Mouse (Mus musculus) limb, embryonic 14.5 days (tissue): ENCODE results near the gene U2af1. TPM values are rescaled to one million over a fixed set of nuclear protein-coding genes. Genes with fewer than 3 reads are reported as not detected.

Experiments used
- ATAC-seq: fragments of 200-750 bp; cut with Nextera tagmentation; 2 replicates; pipeline ENCODE4 v1.8.0; 2017; ENCODE audit warnings: low read depth, moderate number of reproducible peaks, moderate TSS enrichment; ENCODE audit not compliant: low FRiP score
- DNase-seq: peaks from one replicate; pipeline ENCODE4 v3.0.0-alpha.2; 2015; ENCODE audit warnings: low spot score
- H3K27ac ChIP-seq: fragments of 300-500 bp; sonication (generic); replicated peaks from 2 replicates; pipeline ENCODE4 v1.5.1; 2014; ENCODE audit warnings: low read depth, mild to moderate bottlenecking, low read length, moderate library complexity, mixed read lengths
- H3K27me3 ChIP-seq: fragments of 300-500 bp; sonication (generic); 2 replicates; pipeline ENCODE4 v1.6.1; 2014; ENCODE audit warnings: low read length, mixed read lengths; ENCODE audit not compliant: control insufficient read depth, insufficient read depth
- H3K36me3 ChIP-seq: fragments of 300-500 bp; sonication (generic); 2 replicates; pipeline ENCODE4 v1.6.1; 2014; ENCODE audit warnings: mild to moderate bottlenecking, low read length, moderate library complexity, mixed read lengths; ENCODE audit not compliant: control insufficient read depth, insufficient read depth
- H3K4me1 ChIP-seq: fragments of 300-500 bp; sonication (generic); 2 replicates; pipeline ENCODE4 v1.6.1; 2014; ENCODE audit warnings: antibody characterized with exemption, low read length, mixed read lengths; ENCODE audit not compliant: control insufficient read depth, insufficient read depth
- H3K4me2 ChIP-seq: fragments of 300-500 bp; sonication (generic); replicated peaks from 2 replicates; pipeline ENCODE4 v1.6.1; 2014; ENCODE audit warnings: low read depth, mild to moderate bottlenecking, low read length, moderate library complexity; ENCODE audit not compliant: severe bottlenecking
- H3K4me3 ChIP-seq: fragments of 300-500 bp; sonication (generic); replicated peaks from 2 replicates; pipeline ENCODE4 v1.5.1; 2014; ENCODE audit warnings: low read length
- H3K9ac ChIP-seq: fragments of 300-500 bp; sonication (generic); 2 replicates; pipeline ENCODE4 v1.6.1; 2014; ENCODE audit warnings: mild to moderate bottlenecking, low read depth, low read length, moderate library complexity; ENCODE audit not compliant: severe bottlenecking
- H3K9me3 ChIP-seq: fragments of 300-500 bp; sonication (generic); 2 replicates; pipeline ENCODE4 v1.6.1; 2016; ENCODE audit warnings: low read length; ENCODE audit not compliant: control insufficient read depth
- POLR2A ChIP-seq: fragments of 200-500 bp; IDR thresholded peaks from 2 replicates; pipeline ENCODE4 v1.8.0; 2012; ENCODE audit warnings: inconsistent platforms, mild to moderate bottlenecking, moderate library complexity, borderline replicate concordance; ENCODE audit not compliant: insufficient read depth, insufficient read length; ENCODE audit errors: extremely low read depth
- WGBS: fragments of 180-500 bp; shearing (Covaris S2); extraction: QIAGEN DNeasy Blood & Tissue Kit; methylation state at CpG from one replicate; pipeline ENCODE4 v1.1.7; 2014; 5-methylcytosine and 5-hydroxymethylcytosine counted together
- polyA plus RNA-seq, 2 experiments: library from polyadenylated mRNA; depleted of rRNA in 1 of 2; stranded (reverse) in 1 of 2; unstranded in 1 of 2; fragments of >200 nt; fragmentation: Nextera tagmentation in 1 of 2; extraction: Ambion mirVana in 1 of 2; gene quantifications; 2 replicates each; pipeline versions ENCODE4 v1.2.1 to v1.2.3; 2012 to 2014

U2af1 gene
- polyA plus RNA-seq, 2 experiments: 151 to 345 TPM

DNA sequence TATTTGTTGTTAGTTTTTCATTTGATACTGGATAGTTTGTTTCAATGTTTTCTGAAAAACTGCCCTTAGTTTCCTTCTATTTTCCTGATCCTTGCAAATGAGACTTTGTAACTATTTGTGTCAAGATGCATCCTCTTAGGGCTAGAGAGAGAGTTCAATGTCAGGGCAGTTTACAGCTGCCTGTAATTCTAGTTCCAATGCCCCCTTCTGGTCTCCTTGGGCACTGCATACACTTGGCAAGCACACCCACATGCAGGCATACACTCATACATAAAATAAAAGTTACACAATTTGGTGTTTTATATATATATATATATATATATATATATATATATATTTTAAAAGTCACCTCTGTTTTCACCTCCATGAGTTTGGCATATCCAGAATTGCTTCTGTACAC lies 4.2 kb upstream of the U2af1 start:
- no peak for TF ChIP-seq POLR2A

DNA sequence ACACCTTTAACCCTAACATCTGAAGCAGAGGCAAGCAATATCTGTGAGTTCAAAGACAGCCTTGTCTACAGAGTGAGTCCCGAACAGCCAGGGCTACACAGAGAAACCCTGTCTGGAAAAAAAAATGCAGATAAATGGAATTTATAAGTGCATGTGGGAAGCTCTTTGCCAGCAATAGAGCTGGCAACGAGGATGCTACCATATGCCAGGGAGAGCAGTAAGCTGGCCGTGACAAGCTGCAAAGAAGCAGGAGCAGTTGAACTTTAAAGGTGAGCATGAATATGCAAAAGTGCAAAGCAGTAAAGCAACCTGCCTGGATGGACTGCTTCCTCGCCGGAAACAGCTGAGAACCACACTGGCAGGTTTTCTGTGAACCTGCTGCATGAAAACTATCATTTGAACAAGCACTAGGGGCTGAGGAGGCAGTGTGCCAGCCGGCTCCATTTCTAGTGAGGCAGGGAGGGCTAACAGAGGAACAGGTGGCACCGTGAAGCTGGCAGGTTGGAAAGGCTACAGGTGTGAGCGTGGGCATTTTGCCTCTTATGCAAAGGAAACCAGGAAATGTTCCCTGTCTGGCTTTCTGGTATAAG lies 2.1 kb upstream of the U2af1 start:
- no peak for TF ChIP-seq POLR2A
- no peak overlapping the region for H3K4me2 ChIP-seq
- no peak overlapping the region for H3K27ac ChIP-seq
- H3K9me3 ChIP-seq: no peaks in the 10 kb centered on the region
- ATAC-seq (no peak), DNase-seq (no peak)
- 55% methylated on average over 8 of the region's 8 CpGs for WGBS
- H3K4me1 ChIP-seq: peaks cover 11% of the 10 kb centered on the region
- H3K4me3 ChIP-seq: no peak overlapping the region
- H3K36me3 ChIP-seq: peaks cover 3% of the 10 kb centered on the region
- H3K27me3 ChIP-seq: no peaks in the 10 kb centered on the region
- H3K9ac ChIP-seq: no peak overlapping the region; the same call in 1 of the 2 replicates

More for the DNA sequence above, 4.2 kb upstream of the U2af1 start:
- DNase-seq (no peak), ATAC-seq (no peak)
- Histone ChIP-seq H3K27ac (no peak overlapping the region), H3K9me3 (no peaks in the 10 kb centered on the region), H3K4me2 (no peak overlapping the region), H3K27me3 (no peaks in the 10 kb centered on the region), H3K4me1 (peaks cover 5% of the 10 kb centered on the region), H3K36me3 (no peaks in the 10 kb centered on the region), H3K9ac (no peak overlapping the region), H3K4me3 (no peak overlapping the region)

DNA sequence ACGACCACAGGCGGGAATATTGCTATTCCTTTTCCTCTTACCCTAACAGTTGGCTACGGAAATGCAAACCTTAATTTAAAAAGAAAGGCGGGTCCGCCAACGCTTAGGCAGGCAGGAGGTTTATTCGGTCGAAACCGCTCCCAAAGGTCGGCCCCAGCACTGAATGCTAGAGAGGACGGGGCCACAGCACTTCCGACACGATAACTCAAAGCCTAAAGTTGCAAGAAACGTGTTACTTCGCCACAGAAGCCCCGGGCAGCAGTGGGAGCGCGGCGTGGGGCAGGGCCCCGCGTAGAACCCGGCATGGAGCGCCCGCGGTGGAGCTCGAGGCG lies 590 bp downstream of the U2af1 start:
- TF ChIP-seq POLR2A: no peak
- H3K9ac ChIP-seq: peak overlapping the region; percentile 95
- DNase-seq (no peak), ATAC-seq (no peak)
- under 1% methylated on average over 22 of the region's 27 CpGs for WGBS
- peaks cover 27% of the 10 kb centered on the region for H3K36me3 ChIP-seq
- H3K9me3 ChIP-seq: no peaks in the 10 kb centered on the region
- H3K27ac ChIP-seq: peak overlapping the region; percentile 85
- peak overlapping the region; percentile 65 for H3K4me2 ChIP-seq
- peak overlapping the region; percentile 94 for H3K4me3 ChIP-seq
- peaks cover 14% of the 10 kb centered on the region for H3K4me1 ChIP-seq
- no peaks in the 10 kb centered on the region for H3K27me3 ChIP-seq

DNA sequence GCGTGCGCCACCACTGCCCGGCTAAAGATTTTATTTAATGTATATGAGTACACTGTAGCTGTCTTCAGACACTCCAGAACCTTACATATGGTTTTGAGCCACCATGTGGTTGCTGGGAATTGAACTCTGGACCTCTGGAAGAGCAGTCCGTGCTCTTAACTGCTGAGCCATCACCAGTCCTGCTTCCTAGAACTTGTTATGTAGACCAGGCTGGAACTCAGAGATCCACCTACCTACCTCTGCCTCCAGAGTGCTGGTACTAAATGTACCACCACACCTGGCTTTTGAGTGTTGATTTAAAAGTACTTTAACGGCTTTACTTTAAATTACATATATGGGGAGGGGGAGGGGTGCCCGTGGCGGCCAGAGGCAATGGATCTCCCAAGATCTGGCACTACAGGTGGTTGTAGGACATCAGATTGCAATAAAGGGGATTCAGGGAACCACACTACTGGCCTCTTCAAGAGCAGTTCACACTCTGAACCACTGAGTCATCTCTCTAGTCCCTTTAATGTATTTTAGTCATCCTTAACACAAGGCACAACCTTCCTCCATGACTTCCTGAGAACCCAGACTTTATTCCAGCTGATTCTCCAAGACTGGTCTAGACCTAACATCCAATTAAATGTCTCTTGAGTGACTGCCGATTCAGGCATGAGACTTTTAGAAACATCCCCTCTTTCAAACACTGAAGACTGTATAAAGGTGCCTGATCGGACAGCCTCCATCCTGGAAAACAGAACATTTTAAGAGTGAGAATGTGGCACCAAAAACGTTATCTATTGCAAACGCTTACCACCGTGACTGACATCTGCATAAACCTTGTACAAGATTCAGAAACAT lies 1.3 kb downstream of the U2af1 start:
- Histone ChIP-seq H3K9me3 (no peaks in the 10 kb centered on the region), H3K27me3 (no peaks in the 10 kb centered on the region), H3K27ac (0 out of 2 replicates have a peak overlapping the region, but pooled peaks have one; percentile 85), H3K9ac (peak overlapping the region; percentile 95), H3K4me1 (peaks cover 14% of the 10 kb centered on the region), H3K4me3 (peak overlapping the region; percentile 94), H3K4me2 (peak overlapping the region; percentile 65), H3K36me3 (peaks cover 34% of the 10 kb centered on the region)
- WGBS: 46% methylated on average over 12 of the region's 12 CpGs
- ATAC-seq (no peak), DNase-seq (no peak)
- TF ChIP-seq POLR2A: no peak

DNA sequence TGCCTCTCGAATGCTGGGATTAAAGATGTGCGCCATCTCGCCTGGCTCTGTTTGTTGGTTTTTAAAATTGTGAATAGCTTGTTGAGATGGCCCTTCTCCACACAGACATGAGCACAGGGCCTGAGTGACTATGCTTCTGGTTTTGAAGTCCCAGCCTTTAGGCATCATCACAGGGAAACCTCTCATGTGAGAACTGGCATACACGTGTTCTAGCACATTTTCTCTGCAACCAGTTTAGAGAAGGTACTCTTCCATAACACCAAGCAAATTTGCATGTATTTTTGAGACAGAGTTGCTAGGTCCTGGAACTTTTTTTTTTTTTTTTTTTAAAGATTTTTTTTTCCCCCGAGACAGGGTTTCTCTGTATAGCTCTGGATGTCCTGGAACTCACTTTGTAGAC lies 2.0 kb downstream of the U2af1 start:
- no peak for ATAC-seq
- no peak overlapping the region for H3K4me2 ChIP-seq
- H3K36me3 ChIP-seq: peaks cover 41% of the 10 kb centered on the region
- DNase-seq: no peak
- no peak for TF ChIP-seq POLR2A
- H3K4me3 ChIP-seq: no peak overlapping the region
- H3K9ac ChIP-seq: no peak overlapping the region
- no peaks in the 10 kb centered on the region for H3K27me3 ChIP-seq
- H3K27ac ChIP-seq: no peak overlapping the region
- whole genome bisulfite sequencing: 90% methylated on average over 5 of the region's 5 CpGs
- H3K4me1 ChIP-seq: peaks cover 14% of the 10 kb centered on the region
- no peaks in the 10 kb centered on the region for H3K9me3 ChIP-seq
